Mouse (Mus musculus) thymus, adult 2 months (tissue): ENCODE measurements around the gene Polr3e.
"Not testable (repeated sequence)": the region's sequence is repeated elsewhere in the genome, so short reads cannot be mapped to it uniquely, and the experiment has no call there.

Experiments used
- CTCF ChIP-seq: fragments of 200-500 bp; IDR thresholded peaks from 2 replicates; pipeline ENCODE4 v1.5.1; 2012; ENCODE audit warnings: mild to moderate bottlenecking, control low read depth, low read length, moderate library complexity, borderline replicate concordance; ENCODE audit not compliant: control insufficient read depth, poor library complexity, insufficient read depth; ENCODE audit errors: extremely low read depth
- POLR2A ChIP-seq: fragments of 200-500 bp; IDR thresholded peaks from 2 replicates; pipeline ENCODE4 v1.6.1; 2012; ENCODE audit warnings: mild to moderate bottlenecking, low read length, control low read depth, moderate library complexity; ENCODE audit not compliant: control insufficient read depth, poor library complexity, insufficient read depth; ENCODE audit errors: extremely low read depth

GRCm38 (mm10) chr7:120911268-120911667 lies 6.3 kb upstream of the Polr3e start:
- not testable (repeated sequence) for TF ChIP-seq CTCF, POLR2A
